Mouse (Mus musculus) MEL (cell line): ENCODE measurements around the gene Sox6.

ENCODE experiments used
- CHD1 ChIP-seq: IDR thresholded peaks from 2 replicates; pipeline ENCODE4 v1.6.1; 2012; ENCODE audit warnings: low read depth, mild to moderate bottlenecking, inconsistent platforms, low read length, improper control_type of control experiment
- CTCF ChIP-seq, 3 experiments: IDR thresholded peaks in 2 of 3; conservative IDR thresholded peaks in 1 of 3; 2 replicates each; pipeline ENCODE4 v1.5.1; 2011 to 2012; ENCODE audit warnings: low read length in 3 of 3, low read depth in 2 of 3, mild to moderate bottlenecking in 2 of 3, improper control_type of control experiment in 1 of 3, inconsistent platforms in 1 of 3, mixed read lengths in 1 of 3, moderate library complexity in 1 of 3; ENCODE audit not compliant: control insufficient read depth in 1 of 3, insufficient read depth in 1 of 3, poor library complexity in 1 of 3, severe bottlenecking in 1 of 3
- EP300 ChIP-seq, 2 experiments: IDR thresholded peaks; 2 replicates each; pipeline ENCODE4 v1.6.1; 2011; ENCODE audit warnings: improper control_type of control experiment in 2 of 2, low read length in 2 of 2, low read depth in 1 of 2, mild to moderate bottlenecking in 1 of 2
- GATA1 ChIP-seq: IDR thresholded peaks from 2 replicates; pipeline ENCODE4 v1.6.1; 2011; ENCODE audit warnings: low read depth, low read length, improper control_type of control experiment
- KAT2A ChIP-seq: conservative IDR thresholded peaks from 2 replicates; pipeline ENCODE4 v1.6.1; 2012; ENCODE audit warnings: low read depth, low read length, improper control_type of control experiment, inconsistent platforms
- NRF1 ChIP-seq: IDR thresholded peaks from 2 replicates; pipeline ENCODE4 v1.6.1; 2014; ENCODE audit warnings: low read depth, mild to moderate bottlenecking, inconsistent platforms, low read length, improper control_type of control experiment, moderate library complexity; ENCODE audit not compliant: poor library complexity, insufficient read depth, severe bottlenecking
- POLR2A ChIP-seq, 2 experiments: IDR thresholded peaks; 2 replicates each; pipeline ENCODE4 v1.6.1; 2011 to 2012; ENCODE audit warnings: low read length in 2 of 2, mild to moderate bottlenecking in 2 of 2, control low read depth in 1 of 2, improper control_type of control experiment in 1 of 2, low read depth in 1 of 2, moderate library complexity in 1 of 2; ENCODE audit not compliant: control insufficient read depth in 1 of 2, insufficient read depth in 1 of 2, poor library complexity in 1 of 2
- UBTF ChIP-seq: IDR thresholded peaks from 2 replicates; pipeline ENCODE4 v1.6.1; 2012; ENCODE audit warnings: low read depth, mild to moderate bottlenecking, inconsistent platforms, low read length, improper control_type of control experiment, moderate library complexity, borderline replicate concordance; ENCODE audit not compliant: insufficient read depth
- ZNF384 ChIP-seq: IDR thresholded peaks from 2 replicates; pipeline ENCODE4 v1.6.1; 2012; ENCODE audit warnings: low read depth, mild to moderate bottlenecking, inconsistent platforms, low read length, improper control_type of control experiment

DNA sequence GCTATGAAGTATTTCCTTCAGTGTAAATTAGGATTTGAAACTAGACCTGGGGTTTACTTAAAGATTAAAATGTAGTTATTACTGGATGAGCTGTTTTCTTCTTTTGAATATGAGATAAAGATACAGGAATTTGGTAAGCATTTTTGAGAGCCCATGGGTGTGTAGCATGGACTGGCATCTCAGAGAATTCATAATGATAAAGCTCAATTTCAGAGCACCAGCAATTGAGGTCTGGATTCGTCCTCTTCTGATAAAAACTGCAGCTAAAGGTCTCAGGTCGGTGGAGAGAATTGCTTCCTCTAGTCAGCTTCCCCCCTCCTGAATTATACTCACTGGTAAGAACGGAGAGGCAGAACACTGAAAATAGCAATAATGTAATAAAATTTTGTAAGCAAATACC lies 86.4 kb downstream of the Sox6 start:
- TF ChIP-seq EP300 (IDR thresholded peaks at IDR 0.05; ENCODE audit: low read depth in 1 of 2, low read length in 2 of 2) (no peak), CTCF (IDR thresholded peaks at IDR 0.05 in 2 of 3, conservative IDR thresholded peaks at IDR 0.05 in 1 of 3; ENCODE audit: control insufficient read depth in 1 of 3, insufficient read depth in 1 of 3, low read depth in 2 of 3, low read length in 3 of 3, poor library complexity in 1 of 3, severe bottlenecking in 1 of 3) (no peak), ZNF384 (no peak), UBTF (no peak), KAT2A (no peak), POLR2A (IDR thresholded peaks at IDR 0.05; ENCODE audit: control insufficient read depth in 1 of 2, insufficient read depth in 1 of 2, low read depth in 1 of 2, low read length in 2 of 2, poor library complexity in 1 of 2) (no peak), CHD1 (no peak), NRF1 (no peak), GATA1 (no peak)
